Mouse (Mus musculus) urinary bladder, adult 2 months (tissue): ENCODE data around the gene Srrd. TPM values are rescaled to one million over a fixed set of nuclear protein-coding genes. Genes with fewer than 3 reads are reported as not detected.

Experiments
- DNase-seq: peaks from one replicate; pipeline ENCODE4 v3.0.0; 2022; ENCODE audit warnings: low spot score
- polyA plus RNA-seq: library from polyadenylated mRNA; depleted of rRNA; stranded (reverse); fragments of >200 nt; gene quantifications from 2 replicates; pipeline ENCODE4 v1.2.3, GENCODE M21; 2012

Gene Srrd
- polyA plus RNA-seq, 1 experiment: 28.7 TPM

GRCm38 (mm10) chr5:112317328-112317727, 25.5 kb downstream of the Srrd start:
- no peak for DNase-seq

GRCm38 (mm10) chr5:112316468-112316867, 26.4 kb downstream of the Srrd start:
- no peak for DNase-seq

GRCm38 (mm10) chr5:112313222-112313885, 29.5 kb downstream of the Srrd start:
- DNase-seq: no peak

GRCm38 (mm10) chr5:112305842-112306241, 37.0 kb downstream of the Srrd start:
- no peak for DNase-seq

- no peak for DNase-seq
Measured at GRCm38 (mm10) chr5:112302310-112302709, 40.5 kb downstream of the Srrd start.

GRCm38 (mm10) chr5:112301694-112302093, 41.1 kb downstream of the Srrd start:
- DNase-seq: no peak

GRCm38 (mm10) chr5:112300721-112301308, 42.0 kb downstream of the Srrd start:
- no peak for DNase-seq

- DNase-seq: no peak
Measured at GRCm38 (mm10) chr5:112300112-112300511, 42.7 kb downstream of the Srrd start.

- no peak for DNase-seq
Measured at GRCm38 (mm10) chr5:112299399-112299798, 43.4 kb downstream of the Srrd start.

- DNase-seq: no peak
Measured at GRCm38 (mm10) chr5:112298226-112298988, 44.4 kb downstream of the Srrd start.

- no peak for DNase-seq
Measured at GRCm38 (mm10) chr5:112297257-112297656, 45.6 kb downstream of the Srrd start.

GRCm38 (mm10) chr5:112296404-112297181, 46.2 kb downstream of the Srrd start:
- no peak for DNase-seq

GRCm38 (mm10) chr5:112295564-112295963, 47.3 kb downstream of the Srrd start:
- DNase-seq: no peak

- no peak for DNase-seq
Measured at GRCm38 (mm10) chr5:112295162-112295561, 47.7 kb downstream of the Srrd start.

- no peak for DNase-seq
Measured at GRCm38 (mm10) chr5:112294696-112295095, 48.1 kb downstream of the Srrd start.

- no peak for DNase-seq
Measured at GRCm38 (mm10) chr5:112293800-112294199, 49.0 kb downstream of the Srrd start.

GRCm38 (mm10) chr5:112292343-112292980, 50.4 kb downstream of the Srrd start:
- no peak for DNase-seq

GRCm38 (mm10) chr5:112291866-112292265, 51.0 kb downstream of the Srrd start:
- no peak for DNase-seq

GRCm38 (mm10) chr5:112290536-112290880, 52.3 kb downstream of the Srrd start:
- no peak for DNase-seq

GRCm38 (mm10) chr5:112289819-112290535, 52.9 kb downstream of the Srrd start:
- no peak for DNase-seq

- DNase-seq: no peak
Measured at GRCm38 (mm10) chr5:112289236-112289635, 53.6 kb downstream of the Srrd start.
